Mouse (Mus musculus): Measurements from ENCODE around the gene F3.
A peak's percentile ranks its signal among the peaks of the same experiment; 100 is the strongest.

F3 gene

GRCm38 (mm10) chr3:121706087-121706486 is 17.2 kb upstream of the F3 start:
- DNase-seq (ENCODE audit: low read depth, low spot score): no peak

- no peak for DNase-seq (ENCODE audit: low read depth, low spot score)
These were observed 16.2 kb upstream of the F3 start for GRCm38 (mm10) chr3:121707106-121707505.

- no peak for DNase-seq (ENCODE audit: low read depth, low spot score)
These were observed 12.3 kb upstream of the F3 start for GRCm38 (mm10) chr3:121710894-121711531.

- DNase-seq (ENCODE audit: low read depth, low spot score): no peak
These were observed 11.1 kb upstream of the F3 start for GRCm38 (mm10) chr3:121712222-121712621.

- DNase-seq (ENCODE audit: low read depth, low spot score): no peak
These were observed 10.1 kb upstream of the F3 start for GRCm38 (mm10) chr3:121713151-121713701.

- DNase-seq (ENCODE audit: low read depth, low spot score): no peak
These were observed 9.5 kb upstream of the F3 start for GRCm38 (mm10) chr3:121713816-121714215.

DNA sequence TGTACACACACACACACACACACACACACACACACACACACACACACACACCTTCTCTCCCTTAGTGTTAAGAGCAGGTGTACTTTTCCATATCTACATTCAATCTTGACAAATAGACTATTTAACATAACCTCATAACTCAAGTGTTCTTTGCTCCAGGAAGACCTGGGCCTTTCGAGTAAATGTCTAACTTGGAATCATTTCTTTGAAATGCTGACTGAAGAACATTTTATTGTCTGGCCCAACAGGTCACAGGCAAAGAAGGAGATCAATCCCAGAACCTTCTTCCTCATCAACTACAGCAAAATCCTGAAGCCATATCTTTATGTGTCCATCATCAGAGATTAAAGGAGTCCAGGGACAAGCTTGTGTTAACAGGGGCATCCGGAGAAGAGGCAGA is 8.9 kb upstream of the F3 start:
- DNase-seq (ENCODE audit: low read depth, low spot score): no peak

GRCm38 (mm10) chr3:121715336-121715735 is 8.0 kb upstream of the F3 start:
- no peak for DNase-seq (ENCODE audit: low read depth, low spot score)

DNA sequence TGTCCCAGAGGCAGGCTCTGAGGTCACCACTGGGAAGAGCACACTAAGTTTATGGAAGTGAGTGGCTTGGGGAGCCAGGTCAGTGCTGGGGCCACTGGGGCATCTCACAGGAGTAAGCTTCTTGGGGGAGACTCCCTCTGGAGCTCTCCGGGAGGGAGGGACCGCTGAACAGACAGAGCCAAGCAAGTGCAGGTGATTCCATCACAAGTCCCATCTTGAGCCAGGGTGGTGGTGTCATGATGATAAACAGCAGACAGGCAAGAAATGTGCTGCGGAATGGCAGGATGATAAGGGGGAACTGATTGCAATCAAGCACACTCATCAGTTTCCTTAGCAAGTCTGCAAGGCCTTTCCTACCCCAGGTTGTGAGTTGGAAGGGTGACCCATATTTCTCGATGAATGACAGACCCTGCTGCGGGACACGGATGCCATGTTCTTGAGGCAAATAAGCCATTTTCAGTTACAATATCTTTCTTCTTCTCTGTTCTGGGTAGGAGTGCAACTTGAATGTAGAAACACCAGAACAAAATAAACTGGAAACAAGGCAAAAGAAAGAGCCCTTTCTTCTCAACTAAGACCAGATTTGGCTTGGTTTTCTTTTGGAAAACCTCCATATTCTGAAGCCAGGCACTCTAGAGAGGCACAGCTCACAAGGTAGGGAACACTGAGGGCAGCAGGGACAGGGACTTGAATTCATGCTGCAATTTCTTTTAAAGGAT is 7.4 kb upstream of the F3 start:
- no peak for DNase-seq (ENCODE audit: low read depth, low spot score)

- no peak for DNase-seq (ENCODE audit: low read depth, low spot score)
These were observed 6.9 kb upstream of the F3 start for GRCm38 (mm10) chr3:121716480-121716879.

DNA sequence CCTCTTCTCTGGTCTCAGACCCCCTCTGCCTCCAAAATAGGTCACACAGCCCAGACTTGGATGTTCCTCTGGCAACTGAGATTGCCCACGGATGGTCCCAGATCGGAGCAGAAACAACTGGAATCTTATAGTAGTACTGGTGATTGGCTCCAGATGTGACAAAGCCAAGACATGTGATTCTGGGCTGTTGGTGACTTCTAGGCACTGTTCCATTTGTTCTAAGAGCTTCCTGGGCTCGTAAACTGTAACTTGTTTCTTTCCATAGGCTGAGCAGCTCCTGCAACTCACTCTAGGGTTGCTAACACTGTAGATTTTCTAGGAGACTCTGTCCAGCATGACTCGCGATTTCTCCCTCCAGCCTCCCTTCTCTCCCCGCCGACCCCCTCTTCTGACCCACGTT is 4.7 kb upstream of the F3 start:
- no peak for DNase-seq (ENCODE audit: low read depth, low spot score)

DNA sequence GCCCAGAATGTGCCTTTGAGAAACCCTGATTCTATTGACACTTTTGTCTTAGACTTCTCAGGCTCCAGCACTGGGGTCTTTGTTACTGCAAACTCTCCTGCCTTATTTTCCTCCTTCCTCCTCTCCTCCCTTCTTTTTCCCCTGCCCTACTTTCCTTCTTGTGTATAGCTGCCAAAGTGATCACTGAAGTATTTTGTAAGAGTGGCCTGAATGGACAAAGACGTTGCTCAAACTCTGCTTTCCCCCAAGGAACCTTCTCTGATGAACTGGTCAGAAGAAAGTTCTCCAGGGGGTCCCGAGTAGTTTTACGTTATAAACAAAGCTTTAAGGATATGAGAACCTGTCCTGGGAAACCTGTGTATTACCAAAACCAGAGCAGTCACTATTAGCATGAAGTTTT is 3.6 kb upstream of the F3 start:
- DNase-seq (ENCODE audit: low read depth, low spot score): no peak

DNA sequence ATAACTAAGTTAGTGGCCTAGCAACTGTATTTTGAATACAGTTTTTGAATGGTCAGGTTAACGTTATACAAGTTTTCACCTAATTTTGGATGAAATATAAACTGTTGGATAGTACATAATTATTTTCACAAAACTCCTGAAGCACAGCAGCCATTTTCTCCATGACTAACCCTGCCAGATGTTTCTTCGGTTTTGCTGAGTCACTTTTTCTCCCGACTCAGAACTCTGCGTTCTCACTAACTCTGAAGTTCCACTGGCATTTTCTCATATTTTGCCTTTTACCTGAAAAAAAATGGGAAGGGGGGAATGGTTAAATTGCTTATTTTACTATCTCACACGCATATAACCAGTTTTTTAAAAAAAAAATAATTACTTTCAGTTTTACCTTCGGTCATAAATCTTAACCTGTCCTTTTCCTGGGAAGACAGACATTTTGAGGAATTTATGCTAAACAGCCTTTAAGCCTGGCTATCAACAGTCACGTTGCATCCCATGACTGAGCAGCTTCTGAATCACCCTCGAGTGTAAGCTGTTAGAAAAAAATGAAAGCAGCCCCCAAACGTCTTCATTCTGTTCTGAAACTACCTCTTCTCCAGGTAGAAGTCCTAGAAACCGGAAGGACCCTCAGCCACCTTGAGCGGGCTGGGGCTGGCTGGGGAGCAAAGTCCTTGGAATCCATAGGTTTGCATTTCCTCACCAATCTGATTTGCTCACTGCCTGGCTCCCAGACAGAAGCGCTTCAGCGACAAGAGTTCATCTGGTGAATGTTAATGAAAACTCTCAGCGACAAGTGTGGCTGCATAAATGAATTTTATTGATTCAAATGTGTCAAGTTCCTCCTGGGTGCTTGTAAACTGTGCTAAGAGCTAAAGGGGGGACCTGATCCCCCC is 2.3 kb upstream of the F3 start:
- no peak for DNase-seq (ENCODE audit: low read depth, low spot score)

- DNase-seq (ENCODE audit: low read depth, low spot score): no peak
These were observed 1.7 kb upstream of the F3 start for GRCm38 (mm10) chr3:121721691-121722070.

GRCm38 (mm10) chr3:121723968-121724524 is 709 bp downstream of the F3 start:
- DNase-seq (ENCODE audit: low read depth, low spot score): peak; percentile 35

DNA sequence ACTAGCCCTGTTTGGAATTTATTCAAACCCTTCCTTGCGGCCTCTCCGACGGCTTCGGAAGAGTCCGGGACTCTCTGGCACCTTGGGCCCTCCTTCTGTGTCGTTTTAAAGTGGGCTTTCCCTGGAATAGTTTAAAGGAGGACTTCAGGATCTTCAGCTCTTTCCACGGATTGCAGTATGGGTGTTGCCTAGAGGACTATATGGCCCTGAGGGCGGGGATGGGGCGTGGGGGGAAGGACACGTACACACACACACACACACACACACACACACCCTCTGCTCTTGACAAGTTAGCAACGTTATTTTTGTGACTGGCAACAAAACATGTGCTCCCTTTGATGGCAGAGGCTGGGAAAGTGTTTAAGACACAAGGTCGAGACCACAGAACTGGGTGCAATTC is 1.2 kb downstream of the F3 start:
- DNase-seq (ENCODE audit: low read depth, low spot score): no peak

DNA sequence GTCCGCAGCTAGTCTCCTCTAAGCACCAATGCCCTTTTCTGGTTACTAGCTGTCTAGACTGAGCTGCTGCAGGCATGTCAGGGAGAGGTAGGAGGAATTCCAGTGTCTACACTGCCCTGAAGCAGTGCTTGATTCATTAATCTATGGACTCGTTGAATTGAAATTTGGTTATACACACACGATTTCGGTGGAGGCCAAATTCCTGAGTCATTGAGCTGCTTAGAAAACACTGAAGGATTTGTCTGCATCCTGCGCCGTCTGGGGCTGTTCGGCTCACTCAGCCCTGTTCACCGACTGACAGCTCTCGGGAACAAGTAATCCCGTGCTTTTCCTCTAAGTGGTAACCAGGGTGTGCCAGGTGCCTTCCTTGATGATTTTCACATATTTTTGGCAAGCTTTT is 2.3 kb downstream of the F3 start:
- no peak for DNase-seq (ENCODE audit: low read depth, low spot score)

DNA sequence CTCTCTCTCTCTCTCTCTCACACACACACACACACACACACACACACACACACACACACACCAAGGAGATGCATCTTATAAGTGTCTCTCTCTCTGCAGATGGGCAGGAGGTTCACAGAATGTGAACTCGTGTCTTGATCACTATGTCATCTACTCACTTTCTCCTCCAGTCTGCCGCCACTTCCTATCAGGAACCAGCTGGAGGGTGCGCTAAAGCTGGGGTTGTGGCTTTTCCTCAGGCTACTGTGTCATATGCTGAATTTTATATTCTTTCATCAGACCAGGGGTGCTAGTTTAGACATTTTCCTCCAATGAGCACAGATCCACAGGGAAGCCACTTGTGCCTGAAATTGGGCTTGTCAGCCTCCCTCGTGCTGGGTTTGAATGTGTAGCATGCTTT is 6.3 kb downstream of the F3 start:
- DNase-seq (ENCODE audit: low read depth, low spot score): no peak

GRCm38 (mm10) chr3:121735542-121735941 is 12.2 kb downstream of the F3 start:
- DNase-seq (ENCODE audit: low read depth, low spot score): peak; percentile 62

DNA sequence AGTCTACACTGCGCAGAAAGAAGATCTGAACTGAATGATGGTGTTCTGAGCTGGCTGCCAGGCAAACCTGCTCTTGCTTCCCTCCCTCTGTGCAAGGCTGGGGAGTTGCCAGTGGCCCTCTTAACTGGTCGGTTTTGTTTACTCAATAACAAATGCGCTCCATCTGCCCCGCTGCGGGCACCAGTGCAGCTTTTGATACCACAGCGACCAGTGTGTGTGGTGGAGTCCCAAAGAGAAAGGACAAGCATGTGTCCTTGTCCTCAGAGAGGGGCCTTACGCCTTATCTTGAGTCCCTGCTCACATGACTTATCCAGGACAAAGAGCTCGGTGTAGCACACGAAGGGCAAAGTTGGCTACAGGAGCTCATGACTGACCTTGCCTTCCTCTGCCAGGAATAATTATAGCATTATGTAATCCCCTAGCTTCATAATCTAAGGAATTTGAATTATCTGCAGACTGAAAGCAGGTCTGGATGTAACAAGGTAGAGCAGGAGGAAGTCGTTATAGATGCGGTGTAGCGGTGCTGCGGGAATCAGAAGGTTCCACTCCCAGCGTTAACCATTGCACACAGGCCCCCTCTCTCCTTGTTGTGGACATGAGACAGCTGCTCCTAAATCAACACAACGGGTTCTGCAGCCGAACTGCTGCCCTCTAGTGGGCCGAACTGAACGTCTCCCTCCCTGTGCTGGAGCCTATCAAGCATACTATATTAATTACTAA is 12.8 kb downstream of the F3 start:
- DNase-seq (ENCODE audit: low read depth, low spot score): peak; percentile 89

DNA sequence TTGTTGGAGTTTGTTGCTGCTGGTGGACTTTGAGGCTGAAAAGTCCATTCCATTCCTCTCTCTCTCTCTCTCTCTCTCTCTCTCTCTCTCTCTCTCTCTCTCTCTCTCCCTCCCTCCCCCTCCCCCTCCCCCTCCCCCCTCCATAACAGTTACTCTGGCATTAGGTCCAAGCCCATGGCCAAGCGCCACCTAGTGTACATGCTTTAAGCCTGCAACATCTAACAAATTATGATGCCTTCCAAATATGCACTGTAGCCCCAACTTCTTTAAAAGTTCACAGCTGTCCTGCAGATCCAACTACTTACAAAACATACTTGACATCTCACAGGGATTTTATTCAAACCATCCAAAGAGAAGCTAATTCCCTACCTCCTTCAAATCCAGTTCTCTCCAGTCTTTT is 14.1 kb downstream of the F3 start:
- DNase-seq (ENCODE audit: low read depth, low spot score): peak; percentile 72
